Mouse (Mus musculus) forebrain, embryonic 15.5 days (tissue): Measurements from ENCODE around the gene Shc4. TPM values are rescaled to one million over a fixed set of nuclear protein-coding genes. Genes with fewer than 3 reads are reported as not detected.

Experiments
- ATAC-seq: fragments of 200-750 bp; cut with Nextera tagmentation; replicated peaks from 2 replicates; pipeline ENCODE4 v1.8.0; 2017; ENCODE audit warnings: mild to moderate bottlenecking, moderate TSS enrichment, moderate library complexity
- H3K27ac ChIP-seq: fragments of 300-500 bp; sonication (generic); replicated peaks from 2 replicates; pipeline ENCODE4 v1.5.1; 2015; ENCODE audit warnings: mild to moderate bottlenecking, inconsistent platforms
- H3K27me3 ChIP-seq: fragments of 300-500 bp; sonication (generic); 2 replicates; pipeline ENCODE4 v1.6.1; 2015; ENCODE audit warnings: inconsistent platforms
- H3K36me3 ChIP-seq: fragments of 300-500 bp; sonication (generic); 2 replicates; pipeline ENCODE4 v1.6.1; 2015; ENCODE audit warnings: mild to moderate bottlenecking, inconsistent platforms
- H3K4me1 ChIP-seq: fragments of 300-500 bp; sonication (generic); 2 replicates; pipeline ENCODE4 v1.6.1; 2015; ENCODE audit warnings: inconsistent platforms
- H3K4me2 ChIP-seq: fragments of 300-500 bp; sonication (generic); replicated peaks from 2 replicates; pipeline ENCODE4 v1.6.1; 2015; ENCODE audit warnings: mild to moderate bottlenecking, inconsistent platforms
- H3K4me3 ChIP-seq: fragments of 300-500 bp; sonication (generic); 2 replicates; pipeline ENCODE4 v1.5.1; 2015; ENCODE audit warnings: mild to moderate bottlenecking, inconsistent platforms
- H3K9ac ChIP-seq: fragments of 300-500 bp; sonication (generic); replicated peaks from 2 replicates; pipeline ENCODE4 v1.6.1; 2015; ENCODE audit warnings: mild to moderate bottlenecking, inconsistent platforms
- H3K9me3 ChIP-seq: fragments of 300-500 bp; sonication (generic); 2 replicates; pipeline ENCODE4 v1.6.1; 2016; ENCODE audit warnings: inconsistent platforms
- WGBS: fragments of 180-500 bp; shearing (Covaris S2); methylation state at CpG from one replicate; pipeline ENCODE4 v1.1.7; 2015; ENCODE audit warnings: mixed read lengths; 5-methylcytosine and 5-hydroxymethylcytosine counted together
- polyA plus RNA-seq: library from polyadenylated mRNA; unstranded; fragments of >200 nt; fragmentation: Nextera tagmentation; extraction: Ambion mirVana; gene quantifications from 2 replicates; pipeline ENCODE4 v1.2.1, GENCODE M21; 2015

Shc4 gene
- polyA plus RNA-seq, 1 experiment from 2014 or later: 1.6 TPM

- H3K36me3 ChIP-seq: peaks cover 1% of the 10 kb centered on the region; the same call in 1 of the 2 replicates
- peaks cover 25% of the 10 kb centered on the region for H3K4me1 ChIP-seq
- no peak overlapping the region for H3K27ac ChIP-seq
- WGBS: 13% methylated on average over 9 of the region's 9 CpGs
- H3K4me3 ChIP-seq: peak overlapping the region; percentile 82
- peak overlapping the region; percentile 61 for H3K9ac ChIP-seq
- H3K27me3 ChIP-seq: no peaks in the 10 kb centered on the region
- H3K9me3 ChIP-seq: no peaks in the 10 kb centered on the region
- peak overlapping the region; percentile 63 for H3K4me2 ChIP-seq
- no peak for ATAC-seq
Measured at GRCm38 (mm10) chr2:125624127-125624685, 99.7 kb downstream of the Shc4 start.

- ATAC-seq: no peak
- WGBS: 92% methylated on average over 15 of the region's 15 CpGs
Measured at GRCm38 (mm10) chr2:125623211-125623610, 100.7 kb downstream of the Shc4 start.

GRCm38 (mm10) chr2:125620213-125620907, 103.6 kb downstream of the Shc4 start:
- no peak overlapping the region for H3K27ac ChIP-seq
- no peak overlapping the region for H3K9ac ChIP-seq
- no peak overlapping the region for H3K4me2 ChIP-seq
- no peaks in the 10 kb centered on the region for H3K27me3 ChIP-seq
- no peak for ATAC-seq
- H3K4me1 ChIP-seq: peaks cover 19% of the 10 kb centered on the region
- no peak overlapping the region for H3K4me3 ChIP-seq
- peaks cover 19% of the 10 kb centered on the region; the same call in 1 of the 2 replicates for H3K36me3 ChIP-seq
- WGBS: 23% methylated on average over 25 of the region's 25 CpGs
- no peaks in the 10 kb centered on the region for H3K9me3 ChIP-seq

More at GRCm38 (mm10) chr2:125623211-125623610, 100.7 kb downstream of the Shc4 start:
- Histone ChIP-seq H3K4me1 (peaks cover 25% of the 10 kb centered on the region), H3K36me3 (peaks cover 5% of the 10 kb centered on the region; the same call in 1 of the 2 replicates), H3K27me3 (no peaks in the 10 kb centered on the region), H3K9ac (no peak overlapping the region), H3K4me3 (no peak overlapping the region), H3K27ac (no peak overlapping the region), H3K4me2 (0 out of 2 replicates have a peak overlapping the region, but pooled peaks have one; percentile 63), H3K9me3 (no peaks in the 10 kb centered on the region)

DNA sequence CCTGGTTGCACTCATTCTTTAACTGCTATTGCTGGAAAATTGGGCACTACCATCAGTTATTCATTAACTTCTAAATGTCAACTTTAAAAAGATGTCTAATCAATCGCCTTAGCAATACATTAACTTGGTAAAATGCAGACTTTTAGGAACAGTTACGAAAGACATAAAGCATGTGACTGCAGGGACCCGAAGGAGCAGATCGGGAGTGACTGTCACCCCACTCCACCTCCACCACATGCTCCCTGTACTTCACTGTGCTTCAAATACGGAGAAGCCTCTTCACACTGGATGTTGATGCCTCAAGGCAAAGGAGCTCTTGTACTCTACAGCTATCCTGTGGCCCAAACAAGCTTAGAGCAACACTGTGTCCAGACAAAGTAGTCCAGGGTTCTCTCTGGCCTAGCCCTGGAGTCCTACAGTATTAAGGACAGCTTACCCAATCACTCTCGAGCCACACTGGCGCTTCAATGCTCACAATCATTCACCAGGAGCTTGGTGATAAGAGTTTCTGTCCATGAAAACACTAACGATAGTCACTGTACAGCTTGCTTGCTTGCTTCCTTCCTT, 108.0 kb downstream of the Shc4 start:
- no peaks in the 10 kb centered on the region for H3K9me3 ChIP-seq
- peaks cover 34% of the 10 kb centered on the region for H3K36me3 ChIP-seq
- no peak overlapping the region for H3K4me3 ChIP-seq
- no peak overlapping the region for H3K9ac ChIP-seq
- H3K27ac ChIP-seq: no peak overlapping the region
- no peak overlapping the region for H3K4me2 ChIP-seq
- H3K27me3 ChIP-seq: no peaks in the 10 kb centered on the region
- ATAC-seq: no peak
- WGBS: 88% methylated on average over 8 of the region's 8 CpGs
- 0 out of 2 replicates have a peak, but pooled peaks cover 2% of the 10 kb centered on the region for H3K4me1 ChIP-seq

DNA sequence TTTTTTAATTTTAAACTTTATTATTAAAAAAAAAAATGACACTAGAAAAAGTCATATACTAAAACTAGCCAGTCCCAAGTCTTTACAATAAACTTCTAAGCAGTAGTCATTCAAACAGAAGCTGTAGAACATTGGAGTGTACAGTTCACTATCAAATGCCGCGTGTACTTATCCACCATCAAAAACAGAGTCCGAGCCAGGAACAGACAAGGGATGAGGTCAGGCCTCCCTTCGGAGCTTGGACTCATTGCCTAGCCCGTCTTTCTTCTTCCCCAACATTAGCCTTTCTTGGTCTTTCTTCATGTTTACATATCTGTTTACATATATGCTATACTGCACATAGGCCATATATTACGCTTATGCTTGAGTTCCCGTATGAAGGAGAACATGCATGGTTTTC, 108.5 kb downstream of the Shc4 start:
- no peak overlapping the region for H3K4me2 ChIP-seq
- H3K9ac ChIP-seq: no peak overlapping the region
- H3K4me1 ChIP-seq: 0 out of 2 replicates have a peak, but pooled peaks cover under 1% of the 10 kb centered on the region
- no peak overlapping the region for H3K27ac ChIP-seq
- 95% methylated on average over 7 of the region's 7 CpGs for WGBS
- no peaks in the 10 kb centered on the region for H3K9me3 ChIP-seq
- no peaks in the 10 kb centered on the region for H3K27me3 ChIP-seq
- no peak for ATAC-seq
- peaks cover 37% of the 10 kb centered on the region for H3K36me3 ChIP-seq
- H3K4me3 ChIP-seq: no peak overlapping the region

GRCm38 (mm10) chr2:125606220-125606845, 117.6 kb downstream of the Shc4 start:
- H3K27me3 ChIP-seq: no peaks in the 10 kb centered on the region
- no peak overlapping the region for H3K9ac ChIP-seq
- no peak for ATAC-seq
- H3K4me3 ChIP-seq: no peak overlapping the region
- no peaks in the 10 kb centered on the region; the same call in 1 of the 2 replicates for H3K4me1 ChIP-seq
- no peak overlapping the region for H3K4me2 ChIP-seq
- H3K36me3 ChIP-seq: peaks cover 12% of the 10 kb centered on the region
- 74% methylated on average over 17 of the region's 17 CpGs for WGBS
- no peak overlapping the region for H3K27ac ChIP-seq
- H3K9me3 ChIP-seq: no peaks in the 10 kb centered on the region

DNA sequence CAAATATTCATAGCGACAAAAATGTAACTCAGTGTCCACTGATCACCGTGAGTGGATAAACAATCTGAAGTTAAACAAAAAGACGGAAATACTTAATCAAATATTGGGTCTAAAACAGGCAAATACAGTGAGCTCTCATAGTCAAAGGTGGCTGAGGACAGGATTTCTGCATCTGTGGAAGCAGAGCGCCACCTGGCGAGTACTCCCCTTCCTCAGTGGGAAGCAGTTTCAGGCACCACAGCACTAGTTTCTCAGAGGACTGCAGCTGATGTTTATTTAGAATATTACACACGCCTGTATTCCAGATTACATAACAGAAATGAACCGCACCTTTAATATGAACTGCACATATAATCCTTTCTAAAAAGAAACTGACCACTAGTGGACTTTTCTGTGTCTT, 119.3 kb downstream of the Shc4 start:
- Histone ChIP-seq H3K4me1 (no peaks in the 10 kb centered on the region; the same call in 1 of the 2 replicates), H3K27ac (peak overlapping the region; percentile 44; the same call in 1 of the 2 replicates), H3K27me3 (no peaks in the 10 kb centered on the region), H3K9ac (no peak overlapping the region), H3K36me3 (peaks cover 14% of the 10 kb centered on the region), H3K4me2 (no peak overlapping the region), H3K9me3 (no peaks in the 10 kb centered on the region), H3K4me3 (no peak overlapping the region)
- no peak for ATAC-seq
- 77% methylated on average over 7 of the region's 7 CpGs for WGBS

GRCm38 (mm10) chr2:125602970-125603369, 121.0 kb downstream of the Shc4 start:
- ATAC-seq: no peak
- peaks cover 16% of the 10 kb centered on the region for H3K36me3 ChIP-seq

GRCm38 (mm10) chr2:125598958-125599357, 125.0 kb downstream of the Shc4 start:
- Histone ChIP-seq H3K4me3 (no peak overlapping the region), H3K4me2 (no peak overlapping the region), H3K27ac (no peak overlapping the region), H3K9ac (no peak overlapping the region), H3K9me3 (no peaks in the 10 kb centered on the region), H3K27me3 (no peaks in the 10 kb centered on the region), H3K4me1 (no peaks in the 10 kb centered on the region), H3K36me3 (peaks cover 12% of the 10 kb centered on the region)
- ATAC-seq: no peak
- 88% methylated on average over 4 of the region's 4 CpGs for WGBS

More at GRCm38 (mm10) chr2:125602970-125603369, 121.0 kb downstream of the Shc4 start:
- Histone ChIP-seq H3K27me3 (no peaks in the 10 kb centered on the region), H3K4me3 (no peak overlapping the region), H3K27ac (0 out of 2 replicates have a peak overlapping the region, but pooled peaks have one; percentile 40), H3K9me3 (no peaks in the 10 kb centered on the region), H3K9ac (no peak overlapping the region), H3K4me1 (no peaks in the 10 kb centered on the region; the same call in 1 of the 2 replicates), H3K4me2 (no peak overlapping the region)
- WGBS: 95% methylated on average over 3 of the region's 3 CpGs

DNA sequence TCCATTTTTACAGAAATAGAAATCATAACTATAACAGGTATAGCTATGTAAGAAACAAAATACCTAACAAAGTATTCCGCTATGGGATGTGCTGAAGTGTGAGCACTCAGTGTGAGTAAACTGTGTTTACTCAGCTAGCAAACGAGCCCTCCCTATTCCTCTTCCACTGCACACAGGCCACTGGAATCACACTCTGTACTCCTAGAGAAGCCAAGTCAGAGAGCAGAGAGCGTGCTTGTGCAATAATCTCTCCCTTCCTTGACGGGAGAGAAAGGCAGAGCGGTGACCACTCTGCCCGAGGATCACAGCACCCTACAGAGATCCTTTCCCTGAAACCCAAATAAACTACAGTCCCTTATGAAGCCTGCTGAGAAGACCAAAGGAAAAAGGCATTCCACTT, 125.7 kb downstream of the Shc4 start:
- H3K27ac ChIP-seq: no peak overlapping the region
- H3K4me2 ChIP-seq: no peak overlapping the region
- ATAC-seq: no peak
- no peaks in the 10 kb centered on the region for H3K9me3 ChIP-seq
- 83% methylated on average over 6 of the region's 6 CpGs for whole genome bisulfite sequencing
- H3K4me3 ChIP-seq: no peak overlapping the region
- H3K27me3 ChIP-seq: no peaks in the 10 kb centered on the region
- H3K9ac ChIP-seq: no peak overlapping the region
- H3K36me3 ChIP-seq: peaks cover 18% of the 10 kb centered on the region
- H3K4me1 ChIP-seq: no peaks in the 10 kb centered on the region

- ATAC-seq: no peak
- peaks cover 18% of the 10 kb centered on the region for H3K36me3 ChIP-seq
Measured at GRCm38 (mm10) chr2:125594786-125595185, 129.2 kb downstream of the Shc4 start.

DNA sequence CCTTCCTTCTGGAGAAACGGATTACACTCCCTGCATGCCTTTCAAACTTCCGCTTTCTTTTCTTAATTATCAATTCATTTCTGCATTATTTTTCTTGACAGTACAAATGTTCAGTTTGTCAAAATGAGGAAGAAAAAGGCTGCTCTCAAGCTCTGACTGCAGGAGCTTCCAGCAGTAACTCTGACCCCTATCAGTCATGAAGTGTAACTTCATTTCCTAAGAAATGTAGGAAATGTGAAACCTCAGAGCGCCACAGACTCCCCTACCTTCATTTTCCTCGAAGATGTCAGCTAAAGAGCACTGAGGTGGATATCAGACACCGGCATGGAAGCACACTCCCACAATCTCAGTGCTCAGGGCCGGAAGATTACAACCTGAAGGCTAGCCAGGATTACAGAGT, 129.9 kb downstream of the Shc4 start:
- ATAC-seq: no peak
- Histone ChIP-seq H3K4me1 (no peaks in the 10 kb centered on the region), H3K9me3 (no peaks in the 10 kb centered on the region), H3K9ac (no peak overlapping the region), H3K27ac (no peak overlapping the region), H3K4me2 (no peak overlapping the region), H3K4me3 (no peak overlapping the region), H3K36me3 (peaks cover 22% of the 10 kb centered on the region), H3K27me3 (no peaks in the 10 kb centered on the region)
- 89% methylated on average over 6 of the region's 6 CpGs for WGBS

More at GRCm38 (mm10) chr2:125594786-125595185, 129.2 kb downstream of the Shc4 start:
- Histone ChIP-seq H3K9ac (no peak overlapping the region), H3K4me2 (no peak overlapping the region), H3K9me3 (no peaks in the 10 kb centered on the region), H3K27me3 (no peaks in the 10 kb centered on the region), H3K4me1 (no peaks in the 10 kb centered on the region), H3K4me3 (no peak overlapping the region), H3K27ac (no peak overlapping the region)
- WGBS: 73% methylated on average over 12 of the region's 12 CpGs
